Mouse (Mus musculus): Measurements from ENCODE around the gene Ccdc120. TPM values are rescaled to one million over a fixed set of nuclear protein-coding genes. Genes with fewer than 3 reads are reported as not detected.
A peak's percentile ranks its signal among the peaks of the same experiment; 100 is the strongest.

The Ccdc120 gene
- polyA plus RNA-seq, 2 experiments: 14.9 to 25.7 TPM

- no peak overlapping the region for H3K4me3 ChIP-seq (replicated peaks; ENCODE audit: low read length)
- WGBS: 76% methylated on average over 9 of the region's 9 CpGs
- no peaks in the 10 kb centered on the region for H3K4me1 ChIP-seq (ENCODE audit: control insufficient read depth, insufficient read depth, low read length)
- H3K9ac ChIP-seq (ENCODE audit: low read depth, low read length, severe bottlenecking): no peak overlapping the region
- H3K27me3 ChIP-seq (ENCODE audit: control insufficient read depth, insufficient read depth, low read length): no peaks in the 10 kb centered on the region
- ATAC-seq (ENCODE audit: low FRiP score, low read depth) (no peak), DNase-seq (ENCODE audit: low spot score) (no peak)
- H3K27ac ChIP-seq (replicated peaks; ENCODE audit: low read depth, low read length): no peak overlapping the region
- no peak overlapping the region for H3K4me2 ChIP-seq (replicated peaks; ENCODE audit: low read depth, low read length, severe bottlenecking)
- TF ChIP-seq POLR2A (IDR thresholded peaks at IDR 0.05; ENCODE audit: borderline replicate concordance, extremely low read depth, insufficient read depth, insufficient read length): no peak
- no peaks in the 10 kb centered on the region for H3K36me3 ChIP-seq (ENCODE audit: control insufficient read depth, insufficient read depth, low read length)
- H3K9me3 ChIP-seq (ENCODE audit: control insufficient read depth, low read length): no peaks in the 10 kb centered on the region
Measured at GRCm38 (mm10) chrX:7775501-7776205, 24.9 kb upstream of the Ccdc120 start.

- no peak for TF ChIP-seq POLR2A (IDR thresholded peaks at IDR 0.05; ENCODE audit: borderline replicate concordance, extremely low read depth, insufficient read depth, insufficient read length)
- ATAC-seq (ENCODE audit: low FRiP score, low read depth) (no peak), DNase-seq (ENCODE audit: low spot score) (no peak)
- no peaks in the 10 kb centered on the region for H3K4me1 ChIP-seq (ENCODE audit: control insufficient read depth, insufficient read depth, low read length)
- H3K4me3 ChIP-seq (replicated peaks; ENCODE audit: low read length): no peak overlapping the region
- 50% methylated on average over 2 of the region's 2 CpGs for WGBS
- H3K36me3 ChIP-seq (ENCODE audit: control insufficient read depth, insufficient read depth, low read length): peaks cover 13% of the 10 kb centered on the region
- no peaks in the 10 kb centered on the region for H3K27me3 ChIP-seq (ENCODE audit: control insufficient read depth, insufficient read depth, low read length)
- H3K9ac ChIP-seq (ENCODE audit: low read depth, low read length, severe bottlenecking): no peak overlapping the region
- no peaks in the 10 kb centered on the region for H3K9me3 ChIP-seq (ENCODE audit: control insufficient read depth, low read length)
- no peak overlapping the region for H3K27ac ChIP-seq (replicated peaks; ENCODE audit: low read depth, low read length)
- no peak overlapping the region for H3K4me2 ChIP-seq (replicated peaks; ENCODE audit: low read depth, low read length, severe bottlenecking)
Measured at GRCm38 (mm10) chrX:7772766-7773165, 22.1 kb upstream of the Ccdc120 start.

DNA sequence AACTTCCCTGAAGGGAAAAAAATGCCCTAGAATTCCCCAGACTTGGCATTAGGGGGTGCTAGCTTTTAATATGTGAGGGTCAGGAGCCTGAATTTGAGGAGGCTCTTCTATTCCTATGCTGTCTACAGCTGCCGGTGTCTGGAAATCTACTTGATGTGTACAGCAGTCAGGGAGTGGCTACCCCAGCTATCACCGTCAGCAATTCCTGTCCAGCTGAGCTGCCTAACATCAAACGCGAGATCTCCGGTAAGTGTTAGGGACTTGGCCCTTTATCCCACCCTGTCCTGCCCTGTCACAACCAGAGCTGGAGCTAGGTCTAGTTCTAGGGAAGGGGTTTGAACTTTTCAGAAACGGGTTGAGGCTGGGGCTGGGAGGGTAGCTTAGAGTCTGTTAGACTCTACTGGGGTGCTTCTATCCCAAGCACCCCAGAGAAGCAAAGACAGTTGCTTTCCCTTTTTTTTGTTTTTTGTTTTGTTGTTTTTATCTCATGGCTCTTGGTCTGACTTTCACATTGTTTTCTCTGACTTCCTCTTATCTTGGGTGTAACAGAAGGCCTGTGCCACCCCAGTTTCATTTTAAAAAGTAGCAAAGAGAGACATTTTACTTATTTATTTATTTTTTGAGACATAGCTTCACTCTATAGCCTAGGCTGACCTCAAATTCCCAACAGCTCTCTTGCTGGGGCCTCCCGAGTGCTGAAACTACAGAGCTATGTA lies 18.8 kb upstream of the Ccdc120 start:
- H3K4me3 ChIP-seq (replicated peaks; ENCODE audit: low read length): no peak overlapping the region
- H3K9me3 ChIP-seq (ENCODE audit: control insufficient read depth, low read length): no peaks in the 10 kb centered on the region
- no peak for ATAC-seq (ENCODE audit: low FRiP score, low read depth)
- H3K4me2 ChIP-seq (replicated peaks; ENCODE audit: low read depth, low read length, severe bottlenecking): no peak overlapping the region
- TF ChIP-seq POLR2A (IDR thresholded peaks at IDR 0.05; ENCODE audit: borderline replicate concordance, extremely low read depth, insufficient read depth, insufficient read length): no peak
- 86% methylated on average over 7 of the region's 7 CpGs for WGBS
- H3K27me3 ChIP-seq (ENCODE audit: control insufficient read depth, insufficient read depth, low read length): no peaks in the 10 kb centered on the region
- H3K4me1 ChIP-seq (ENCODE audit: control insufficient read depth, insufficient read depth, low read length): no peaks in the 10 kb centered on the region
- H3K36me3 ChIP-seq (ENCODE audit: control insufficient read depth, insufficient read depth, low read length): peaks cover 29% of the 10 kb centered on the region
- no peak overlapping the region for H3K27ac ChIP-seq (replicated peaks; ENCODE audit: low read depth, low read length)
- no peak overlapping the region for H3K9ac ChIP-seq (ENCODE audit: low read depth, low read length, severe bottlenecking)
- DNase-seq (ENCODE audit: low spot score): no peak

GRCm38 (mm10) chrX:7765764-7766163 lies 15.1 kb upstream of the Ccdc120 start:
- Histone ChIP-seq H3K36me3 (ENCODE audit: control insufficient read depth, insufficient read depth, low read length) (peaks cover 29% of the 10 kb centered on the region), H3K4me1 (ENCODE audit: control insufficient read depth, insufficient read depth, low read length) (no peaks in the 10 kb centered on the region), H3K4me3 (replicated peaks; ENCODE audit: low read length) (0 out of 2 replicates have a peak overlapping the region, but pooled peaks have one; percentile 59), H3K9ac (ENCODE audit: low read depth, low read length, severe bottlenecking) (no peak overlapping the region), H3K4me2 (replicated peaks; ENCODE audit: low read depth, low read length, severe bottlenecking) (peak overlapping the region; percentile 55), H3K27me3 (ENCODE audit: control insufficient read depth, insufficient read depth, low read length) (no peaks in the 10 kb centered on the region), H3K27ac (replicated peaks; ENCODE audit: low read depth, low read length) (no peak overlapping the region), H3K9me3 (ENCODE audit: control insufficient read depth, low read length) (no peaks in the 10 kb centered on the region)
- peak; percentile 23; the same call in 1 of the 2 replicates for ATAC-seq (ENCODE audit: low FRiP score, low read depth)
- TF ChIP-seq POLR2A (IDR thresholded peaks at IDR 0.05; ENCODE audit: borderline replicate concordance, extremely low read depth, insufficient read depth, insufficient read length): no peak
- WGBS: 25% methylated on average over 11 of the region's 11 CpGs
- peak; percentile 62 for DNase-seq (ENCODE audit: low spot score)

GRCm38 (mm10) chrX:7765281-7765670 lies 14.6 kb upstream of the Ccdc120 start:
- ATAC-seq (ENCODE audit: low FRiP score, low read depth) (no peak), DNase-seq (ENCODE audit: low spot score) (no peak)
- H3K9me3 ChIP-seq (ENCODE audit: control insufficient read depth, low read length): no peaks in the 10 kb centered on the region
- H3K27ac ChIP-seq (replicated peaks; ENCODE audit: low read depth, low read length): no peak overlapping the region
- H3K9ac ChIP-seq (ENCODE audit: low read depth, low read length, severe bottlenecking): no peak overlapping the region
- H3K4me3 ChIP-seq (replicated peaks; ENCODE audit: low read length): 0 out of 2 replicates have a peak overlapping the region, but pooled peaks have one; percentile 59
- 35% methylated on average over 9 of the region's 13 CpGs for WGBS
- H3K4me1 ChIP-seq (ENCODE audit: control insufficient read depth, insufficient read depth, low read length): no peaks in the 10 kb centered on the region
- H3K27me3 ChIP-seq (ENCODE audit: control insufficient read depth, insufficient read depth, low read length): no peaks in the 10 kb centered on the region
- peak overlapping the region; percentile 55 for H3K4me2 ChIP-seq (replicated peaks; ENCODE audit: low read depth, low read length, severe bottlenecking)
- peaks cover 29% of the 10 kb centered on the region for H3K36me3 ChIP-seq (ENCODE audit: control insufficient read depth, insufficient read depth, low read length)
- TF ChIP-seq POLR2A (IDR thresholded peaks at IDR 0.05; ENCODE audit: borderline replicate concordance, extremely low read depth, insufficient read depth, insufficient read length): no peak

Data from limb, embryonic 14.5 days (tissue).